Mouse (Mus musculus) spleen, postnatal 36 days (tissue): ENCODE data around the gene Celf2.

Experiments
- DNase-seq, 2 experiments: peaks; one replicate each; pipeline ENCODE4 v3.0.0; 2022; ENCODE audit warnings: low spot score in 2 of 2, mixed read lengths in 1 of 2

Celf2 gene

GRCm38 (mm10) chr2:6695353-6695951 lies 813.9 kb downstream of the Celf2 start:
- no peak for DNase-seq

- DNase-seq = no peak
These were observed 819.7 kb downstream of the Celf2 start for GRCm38 (mm10) chr2:6689689-6690088.

- DNase-seq = no peak
These were observed 831.1 kb downstream of the Celf2 start for GRCm38 (mm10) chr2:6678231-6678630.

GRCm38 (mm10) chr2:6677457-6677856 lies 831.9 kb downstream of the Celf2 start:
- no peak for DNase-seq

GRCm38 (mm10) chr2:6674401-6674800 lies 835.0 kb downstream of the Celf2 start:
- DNase-seq = no peak

- no peak for DNase-seq
These were observed 835.9 kb downstream of the Celf2 start for GRCm38 (mm10) chr2:6673418-6673817.

GRCm38 (mm10) chr2:6667611-6668010 lies 841.8 kb downstream of the Celf2 start:
- DNase-seq = no peak

DNA sequence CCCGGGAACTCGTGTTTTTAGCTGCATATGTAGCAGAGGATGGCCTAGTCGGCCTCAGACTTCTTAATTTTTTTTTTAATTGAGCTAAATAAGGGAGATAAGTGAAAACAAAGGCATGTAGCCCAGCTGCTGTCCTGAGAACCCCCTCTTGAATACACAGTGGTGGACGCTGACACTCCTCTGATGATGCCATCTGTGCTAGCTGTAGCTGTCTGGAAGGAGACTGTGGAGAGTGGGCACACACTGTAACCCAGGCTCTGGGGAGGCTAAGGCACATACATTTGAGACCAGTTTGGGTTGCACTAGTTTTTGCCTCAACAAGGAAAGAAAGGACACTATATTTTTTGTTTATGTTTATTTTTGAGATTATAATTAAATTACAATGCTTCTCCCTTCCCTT lies 849.5 kb downstream of the Celf2 start:
- no peak for DNase-seq

DNA sequence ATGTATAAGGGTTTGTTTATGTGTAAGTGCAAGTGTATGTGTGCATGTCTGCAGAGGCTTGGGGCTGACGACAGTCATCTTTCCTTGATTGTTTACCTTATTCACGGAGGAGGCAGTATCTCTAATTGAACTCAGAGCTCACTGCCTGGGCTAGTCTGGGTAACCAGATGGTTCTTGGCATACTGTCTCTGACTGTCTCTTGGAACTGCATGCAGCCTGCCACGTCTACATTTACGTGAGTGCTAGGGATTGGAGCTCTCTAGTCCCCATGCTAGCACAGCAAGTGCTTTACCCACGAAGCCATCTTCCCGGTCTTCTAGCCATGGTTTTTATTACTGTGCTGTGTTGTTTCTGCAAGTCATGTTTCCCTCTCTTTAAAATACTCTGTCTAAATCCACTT lies 855.6 kb downstream of the Celf2 start:
- no peak for DNase-seq

- no peak for DNase-seq
These were observed 857.7 kb downstream of the Celf2 start for GRCm38 (mm10) chr2:6651697-6652096.

GRCm38 (mm10) chr2:6648877-6649276 lies 860.5 kb downstream of the Celf2 start:
- no peak for DNase-seq

DNA sequence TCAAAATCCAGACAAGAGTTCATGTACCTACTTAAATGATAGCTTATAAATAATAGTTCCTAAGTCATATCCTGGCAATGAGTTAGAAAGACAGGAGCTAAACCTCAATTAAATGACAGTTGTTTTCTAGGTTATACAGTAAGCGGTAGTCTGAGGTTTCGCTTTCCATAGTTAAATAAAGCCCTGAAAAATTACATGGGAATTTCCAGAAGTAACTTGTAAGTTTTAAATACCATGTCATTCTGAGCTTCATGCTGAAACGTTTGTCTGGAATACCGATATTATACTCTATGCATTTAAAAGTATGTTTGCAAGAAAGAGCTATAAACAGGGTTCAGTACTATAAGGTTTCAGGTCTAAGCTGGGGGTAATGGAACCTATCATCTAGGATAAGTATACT lies 862.3 kb downstream of the Celf2 start:
- no peak for DNase-seq

DNA sequence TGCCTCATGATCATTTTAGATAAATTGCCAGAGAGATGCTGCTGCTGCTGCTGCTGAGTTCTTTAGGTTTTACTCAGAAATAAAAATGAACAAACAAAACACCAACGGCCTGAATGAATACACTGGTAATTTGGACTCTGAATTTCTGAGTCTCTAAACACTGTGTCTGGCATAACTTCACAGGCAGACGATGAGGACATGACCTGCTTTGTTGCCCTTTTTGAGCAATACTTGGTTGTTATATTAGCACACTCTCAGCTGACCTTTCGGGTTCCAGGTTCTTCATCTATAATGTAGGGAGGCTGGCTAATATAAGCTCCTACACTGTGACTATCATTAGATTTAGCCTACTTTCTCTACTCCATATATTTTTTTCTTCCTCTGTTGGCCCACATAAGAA lies 863.0 kb downstream of the Celf2 start:
- no peak for DNase-seq

DNA sequence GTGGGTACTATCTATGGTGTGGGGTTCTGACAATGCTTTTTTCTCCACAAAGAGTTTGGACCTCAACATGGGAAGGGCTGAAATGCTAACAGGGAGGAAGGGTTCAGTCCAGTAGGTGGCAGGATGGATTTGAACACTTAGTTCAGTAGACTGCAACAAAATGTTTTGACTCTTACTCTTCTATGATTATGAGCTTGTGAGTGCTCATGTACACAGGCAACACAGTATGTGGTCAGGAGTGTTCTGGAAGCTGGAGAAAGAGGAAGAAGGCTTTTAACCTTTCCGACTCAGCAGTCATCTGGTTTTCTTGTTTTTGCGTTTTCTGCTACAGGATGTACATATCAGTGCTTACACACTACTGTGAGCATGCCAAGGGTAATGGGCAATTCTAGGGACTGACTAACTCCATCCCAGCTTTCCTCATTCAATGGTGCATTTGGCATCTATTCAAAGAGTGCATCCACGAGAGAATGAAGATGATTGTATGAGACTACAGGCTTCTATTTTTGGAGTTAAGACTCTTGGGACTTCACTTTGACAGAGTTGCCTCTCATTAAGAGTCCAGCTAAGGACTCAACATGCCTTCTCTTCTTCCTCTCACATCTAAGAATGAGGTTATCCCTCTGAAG lies 867.0 kb downstream of the Celf2 start:
- DNase-seq = peak; percentile 46 to 52

- DNase-seq = no peak
These were observed 870.0 kb downstream of the Celf2 start for GRCm38 (mm10) chr2:6639370-6639769.

GRCm38 (mm10) chr2:6637147-6637546 lies 872.2 kb downstream of the Celf2 start:
- no peak for DNase-seq

- DNase-seq = no peak
These were observed 874.5 kb downstream of the Celf2 start for GRCm38 (mm10) chr2:6634899-6635298.

GRCm38 (mm10) chr2:6633115-6633514 lies 876.2 kb downstream of the Celf2 start:
- DNase-seq = no peak

DNA sequence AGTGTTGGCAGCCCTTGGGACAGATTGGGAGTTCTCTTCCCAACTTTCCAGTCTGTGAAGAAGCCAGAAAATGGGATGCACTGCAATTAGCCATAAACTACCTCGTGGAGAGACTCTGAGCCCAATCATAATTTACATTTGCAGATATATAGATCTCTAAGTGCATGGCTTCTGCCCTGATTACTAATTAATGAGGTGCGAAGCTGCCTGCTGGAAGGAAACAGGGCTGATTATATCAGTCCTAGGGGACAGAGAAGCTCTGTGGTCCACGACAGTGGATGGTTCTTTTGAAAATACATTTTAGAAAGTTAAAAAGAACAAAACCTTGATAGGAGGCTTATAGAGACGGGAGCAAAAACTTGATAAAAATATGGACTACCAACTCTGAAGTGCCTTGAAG lies 885.6 kb downstream of the Celf2 start:
- no peak for DNase-seq

DNA sequence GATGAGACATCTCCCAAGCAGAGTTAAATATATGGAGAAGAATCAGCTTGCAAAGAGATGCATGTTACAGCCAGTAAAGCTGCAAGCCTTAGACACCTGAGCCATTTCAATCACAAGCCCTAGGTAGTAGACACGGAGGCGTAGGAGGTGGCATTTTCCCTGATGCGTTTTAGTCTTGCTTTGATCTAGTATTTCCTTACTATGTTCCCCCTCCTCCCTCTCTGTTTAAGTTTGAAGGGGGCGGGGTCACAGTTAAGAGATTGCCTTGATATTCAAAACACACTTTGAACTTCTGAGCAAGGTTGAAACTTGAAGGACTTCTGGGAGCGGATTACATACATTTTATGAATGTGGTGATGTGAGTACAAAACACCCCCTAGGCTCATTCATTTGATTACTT lies 887.3 kb downstream of the Celf2 start:
- no peak for DNase-seq

GRCm38 (mm10) chr2:6618856-6619255 lies 890.5 kb downstream of the Celf2 start:
- DNase-seq = no peak

GRCm38 (mm10) chr2:6618450-6618849 lies 890.9 kb downstream of the Celf2 start:
- no peak for DNase-seq

GRCm38 (mm10) chr2:6604347-6604746 lies 905.0 kb downstream of the Celf2 start:
- no peak for DNase-seq

DNA sequence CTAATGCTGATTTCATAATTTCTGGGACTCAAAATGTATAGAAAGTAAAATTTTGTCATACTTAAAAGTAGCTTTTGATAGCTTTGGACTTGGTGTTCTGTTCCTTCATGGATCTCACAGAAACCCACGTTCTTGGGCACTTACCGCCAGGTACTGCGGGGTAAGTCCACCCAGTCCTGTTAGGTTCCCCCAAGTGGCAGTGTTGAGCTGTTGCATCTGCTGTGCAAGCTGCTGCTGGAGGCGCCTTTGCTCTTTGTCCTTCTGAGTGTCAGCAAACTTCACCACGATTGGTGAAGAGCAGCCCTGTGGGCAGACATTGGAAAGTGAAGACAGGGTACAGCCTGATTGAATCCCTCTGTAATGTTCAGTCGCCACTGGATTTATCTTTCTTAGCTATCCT lies 905.5 kb downstream of the Celf2 start:
- no peak for DNase-seq
